Mouse (Mus musculus) hindbrain, embryonic 14.5 days (tissue): ENCODE results near the gene Atp13a4. TPM values are rescaled to one million over a fixed set of nuclear protein-coding genes. Genes with fewer than 3 reads are reported as not detected.

ENCODE experiments used
- ATAC-seq: fragments of 200-750 bp; cut with Nextera tagmentation; 2 replicates; pipeline ENCODE4 v1.8.0; 2017; ENCODE audit warnings: moderate number of reproducible peaks, mild to moderate bottlenecking, moderate TSS enrichment, moderate library complexity; ENCODE audit not compliant: low FRiP score
- DNase-seq: peaks from one replicate; pipeline ENCODE4 v3.0.0-alpha.2; 2015; ENCODE audit warnings: low spot score
- H3K27ac ChIP-seq: fragments of 300-500 bp; sonication (generic); 2 replicates; pipeline ENCODE4 v1.5.1; 2014; ENCODE audit warnings: mild to moderate bottlenecking, moderate library complexity
- H3K27me3 ChIP-seq: fragments of 300-500 bp; sonication (generic); 2 replicates; pipeline ENCODE4 v1.6.1; 2014; ENCODE audit warnings: mild to moderate bottlenecking, low read length, mixed read lengths; ENCODE audit not compliant: control insufficient read depth, insufficient read depth
- H3K36me3 ChIP-seq: fragments of 300-500 bp; sonication (generic); replicated peaks from 2 replicates; pipeline ENCODE4 v1.6.1; 2014; ENCODE audit not compliant: control insufficient read depth, insufficient read depth
- H3K4me1 ChIP-seq: fragments of 300-500 bp; sonication (generic); replicated peaks from 2 replicates; pipeline ENCODE4 v1.6.1; 2014; ENCODE audit warnings: antibody characterized with exemption, low read length, mixed read lengths; ENCODE audit not compliant: control insufficient read depth, insufficient read depth
- H3K4me2 ChIP-seq: fragments of 300-500 bp; sonication (generic); replicated peaks from 2 replicates; pipeline ENCODE4 v1.6.1; 2014; ENCODE audit warnings: mild to moderate bottlenecking, moderate library complexity
- H3K4me3 ChIP-seq: fragments of 300-500 bp; sonication (generic); replicated peaks from 2 replicates; pipeline ENCODE4 v1.5.1; 2014; ENCODE audit warnings: mild to moderate bottlenecking, low read length
- H3K9ac ChIP-seq: fragments of 300-500 bp; sonication (generic); 2 replicates; pipeline ENCODE4 v1.6.1; 2014
- H3K9me3 ChIP-seq: fragments of 300-500 bp; sonication (generic); 2 replicates; pipeline ENCODE4 v1.6.1; 2016; ENCODE audit warnings: low read length; ENCODE audit not compliant: control insufficient read depth
- WGBS: fragments of 180-500 bp; shearing (Covaris S2); extraction: QIAGEN DNeasy Blood & Tissue Kit; methylation state at CpG from one replicate; pipeline ENCODE4 v1.1.7; 2014; 5-methylcytosine and 5-hydroxymethylcytosine counted together
- polyA plus RNA-seq: library from polyadenylated mRNA; unstranded; fragments of >200 nt; fragmentation: Nextera tagmentation; extraction: Ambion mirVana; gene quantifications from 2 replicates; pipeline ENCODE4 v1.2.1, GENCODE M21; 2014

The Atp13a4 gene
- 1.9 and 2.7 TPM in 2 replicates for polyA plus RNA-seq

DNA sequence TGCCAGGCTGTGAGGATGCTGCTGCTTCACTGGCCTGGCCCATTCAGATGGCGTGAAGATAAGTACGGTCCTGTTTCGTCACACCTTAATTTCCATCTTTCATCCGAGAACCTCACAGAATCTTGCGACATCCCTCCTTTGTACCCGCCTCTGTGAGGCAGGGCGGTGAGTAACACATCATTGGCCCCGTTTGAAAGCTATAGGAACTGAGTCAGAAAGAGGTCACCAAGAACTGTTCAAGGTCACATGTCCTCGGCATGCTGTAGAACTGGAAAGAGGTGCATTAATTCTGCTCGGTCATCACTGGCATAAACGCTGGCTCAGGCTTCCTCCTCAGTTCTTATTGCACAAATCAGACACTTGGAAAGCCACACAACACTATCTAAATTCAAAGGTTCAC is at the start of gene Atp13a4:
Gene Atp13a4, minus strand, starts transcription at position 36 of the 400 bp plus-strand sequence.
- no peaks in the 10 kb centered on the region for H3K4me1 ChIP-seq

DNA sequence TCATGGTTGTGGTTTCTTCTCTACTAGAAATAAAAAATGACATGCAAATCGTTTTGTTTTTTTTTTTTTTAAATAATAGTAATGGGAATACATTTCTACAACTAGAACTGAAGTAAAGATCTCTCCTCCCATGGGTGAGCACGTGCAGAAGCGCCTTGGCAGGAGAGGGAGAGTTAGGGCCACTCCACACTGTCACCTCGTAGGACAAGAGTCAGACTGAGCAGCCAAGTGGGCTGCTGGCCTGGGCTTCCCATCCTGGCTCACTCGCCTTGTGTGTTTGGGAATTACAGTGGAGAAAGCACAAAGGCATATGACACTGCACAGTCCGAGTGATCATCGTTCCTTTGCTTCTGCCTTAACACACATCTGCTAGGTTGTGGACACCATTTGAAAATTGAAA is 47.5 kb upstream of the Atp13a4 start:
- H3K36me3 ChIP-seq: peaks cover 70% of the 10 kb centered on the region
- no peaks in the 10 kb centered on the region for H3K9me3 ChIP-seq
- H3K9ac ChIP-seq: no peak overlapping the region
- no peak overlapping the region for H3K4me3 ChIP-seq
- H3K27me3 ChIP-seq: no peaks in the 10 kb centered on the region
- no peak for ATAC-seq
- no peak overlapping the region for H3K4me2 ChIP-seq
- H3K4me1 ChIP-seq: no peaks in the 10 kb centered on the region
- DNase-seq: no peak
- H3K27ac ChIP-seq: no peak overlapping the region
- 85% methylated on average over 7 of the region's 7 CpGs for WGBS

More for the DNA sequence above, at the start of gene Atp13a4:
- no peak for DNase-seq
- WGBS: 79% methylated on average over 11 of the region's 11 CpGs
- Histone ChIP-seq H3K4me3 (no peak within 1 kb of the TSS), H3K36me3 (no peaks in the 10 kb centered on the region), H3K27me3 (no peaks in the 10 kb centered on the region), H3K27ac (no peak within 1 kb of the TSS), H3K9me3 (no peaks in the 10 kb centered on the region), H3K9ac (no peak within 1 kb of the TSS), H3K4me2 (no peak within 1 kb of the TSS)
- ATAC-seq: no peak

DNA sequence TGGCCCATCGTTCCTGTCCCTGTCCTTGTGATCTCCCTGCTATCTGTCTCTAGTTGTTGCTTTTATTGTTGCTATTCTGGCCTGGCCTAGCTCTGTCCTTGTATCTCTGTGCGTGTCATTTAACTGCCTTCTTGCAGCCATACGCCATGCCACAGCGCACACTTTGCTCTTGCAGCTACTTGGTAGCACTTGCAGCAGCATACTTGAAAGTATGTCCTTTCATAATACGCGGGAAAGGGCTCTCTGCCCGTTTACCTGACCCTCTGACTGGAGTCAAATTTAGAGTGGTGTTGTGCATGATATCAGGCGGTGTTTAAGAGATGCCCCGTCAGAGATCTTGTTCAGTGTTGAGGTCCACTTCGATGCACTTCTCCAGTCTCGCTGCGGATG is 35.1 kb upstream of the Atp13a4 start:
- DNase-seq: no peak

DNA sequence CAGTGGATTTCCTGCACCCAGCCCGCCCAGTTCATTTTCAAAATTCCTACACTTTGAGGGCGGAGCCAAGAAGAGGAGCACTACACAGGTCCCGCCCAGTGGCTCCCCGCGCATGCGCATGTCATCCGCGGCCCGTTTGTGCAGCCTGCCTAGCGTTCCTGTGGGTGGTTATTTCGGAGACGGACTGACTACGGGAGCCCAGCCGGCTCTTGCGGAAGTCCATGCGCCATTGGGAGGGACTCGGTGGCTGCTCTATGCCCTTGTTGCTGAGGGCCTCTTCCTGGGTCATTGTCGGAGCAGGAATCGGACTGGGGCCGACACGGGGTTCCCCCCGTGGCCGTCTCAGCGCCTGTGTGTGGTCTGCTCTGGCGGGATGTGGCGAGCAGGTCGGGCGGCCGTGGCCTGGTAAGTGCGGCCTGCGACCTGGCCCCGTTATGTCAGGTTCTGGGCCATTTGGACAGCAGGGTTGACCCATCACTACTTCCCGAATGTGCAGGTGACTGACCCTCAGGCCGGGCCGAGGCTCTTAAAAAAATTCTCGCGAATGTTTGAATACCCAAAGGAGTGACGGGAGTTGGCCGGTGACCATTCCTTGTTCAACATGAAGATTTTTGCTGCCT is 34.6 kb upstream of the Atp13a4 start, which contains the start of gene Opa1:
Gene Opa1, plus strand, starts transcription at position 168 of the 620 bp plus-strand sequence.
- H3K27ac ChIP-seq: no peak within 1 kb of the TSS; the same call in 1 of the 2 replicates
- no peaks in the 10 kb centered on the region for H3K27me3 ChIP-seq
- peak within 1 kb of the TSS; percentile 91 for H3K9ac ChIP-seq
- H3K9me3 ChIP-seq: no peaks in the 10 kb centered on the region
- under 1% methylated on average over 38 of the region's 39 CpGs for WGBS
- H3K4me1 ChIP-seq: peaks cover 10% of the 10 kb centered on the region
- no peaks in the 10 kb centered on the region for H3K36me3 ChIP-seq
- peak; percentile 99 for ATAC-seq
- peak within 1 kb of the TSS; percentile 93 for H3K4me2 ChIP-seq
- H3K4me3 ChIP-seq: peak within 1 kb of the TSS; percentile 88
- peak; percentile 99 for DNase-seq

More for the DNA sequence above, 35.1 kb upstream of the Atp13a4 start:
- Histone ChIP-seq H3K4me3 (peak overlapping the region; percentile 88), H3K36me3 (no peaks in the 10 kb centered on the region), H3K9ac (peak overlapping the region; percentile 91), H3K4me1 (peaks cover 10% of the 10 kb centered on the region), H3K4me2 (peak overlapping the region; percentile 93), H3K27me3 (no peaks in the 10 kb centered on the region), H3K9me3 (no peaks in the 10 kb centered on the region), H3K27ac (no peak overlapping the region)
- ATAC-seq: peak; percentile 18; the same call in 1 of the 2 replicates
- 11% methylated on average over 12 of the region's 12 CpGs for WGBS

DNA sequence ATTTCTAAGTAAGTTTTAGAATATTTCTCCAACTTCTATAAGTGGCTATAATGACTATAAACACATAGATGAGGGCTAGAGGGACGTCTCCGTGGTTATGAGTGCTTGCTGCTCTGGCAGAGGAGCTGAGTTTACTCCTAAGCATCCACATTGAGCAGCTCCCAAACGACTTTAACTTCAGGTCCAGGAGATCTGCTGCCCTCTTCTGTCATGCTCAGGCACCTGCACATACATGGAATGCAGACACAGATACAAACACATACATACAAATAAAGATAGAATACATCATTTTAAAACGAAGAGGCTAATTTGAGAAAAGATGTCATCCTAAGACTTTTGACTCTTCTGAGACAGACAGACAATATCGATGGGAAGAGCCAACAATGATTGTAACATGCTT is 31.0 kb upstream of the Atp13a4 start:
- Histone ChIP-seq H3K9ac (no peak overlapping the region), H3K36me3 (no peaks in the 10 kb centered on the region), H3K4me1 (peaks cover 9% of the 10 kb centered on the region), H3K9me3 (no peaks in the 10 kb centered on the region), H3K27me3 (no peaks in the 10 kb centered on the region), H3K4me2 (no peak overlapping the region), H3K27ac (no peak overlapping the region), H3K4me3 (no peak overlapping the region)
- DNase-seq (peak; percentile 63), ATAC-seq (no peak)
- 19% methylated on average over 5 of the region's 5 CpGs for WGBS

DNA sequence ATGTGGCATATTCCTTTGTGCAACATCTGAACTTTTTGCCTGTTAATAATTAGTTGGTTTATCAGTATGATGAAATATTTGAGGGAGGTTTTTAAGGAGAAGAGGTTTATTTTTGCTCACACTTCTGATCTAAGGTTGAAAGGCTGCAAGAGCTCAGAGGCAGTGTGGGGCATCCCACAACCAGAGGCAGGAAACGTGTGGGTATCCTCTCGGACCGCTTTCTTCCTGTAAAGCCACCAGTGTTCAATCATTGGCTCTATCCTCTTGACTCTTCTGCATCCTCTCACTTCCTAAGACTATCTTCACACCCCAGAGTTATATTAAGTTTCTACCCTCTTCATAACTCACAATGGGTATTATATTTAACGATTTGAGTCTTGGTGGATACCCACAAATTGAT is 29.3 kb upstream of the Atp13a4 start:
- H3K36me3 ChIP-seq: no peaks in the 10 kb centered on the region
- no peak for DNase-seq
- no peaks in the 10 kb centered on the region for H3K27me3 ChIP-seq
- no peak overlapping the region for H3K4me3 ChIP-seq
- H3K27ac ChIP-seq: no peak overlapping the region
- H3K4me2 ChIP-seq: no peak overlapping the region
- 77% methylated on average over 4 of the region's 4 CpGs for WGBS
- H3K4me1 ChIP-seq: no peaks in the 10 kb centered on the region
- H3K9ac ChIP-seq: no peak overlapping the region
- H3K9me3 ChIP-seq: no peaks in the 10 kb centered on the region
- no peak for ATAC-seq

DNA sequence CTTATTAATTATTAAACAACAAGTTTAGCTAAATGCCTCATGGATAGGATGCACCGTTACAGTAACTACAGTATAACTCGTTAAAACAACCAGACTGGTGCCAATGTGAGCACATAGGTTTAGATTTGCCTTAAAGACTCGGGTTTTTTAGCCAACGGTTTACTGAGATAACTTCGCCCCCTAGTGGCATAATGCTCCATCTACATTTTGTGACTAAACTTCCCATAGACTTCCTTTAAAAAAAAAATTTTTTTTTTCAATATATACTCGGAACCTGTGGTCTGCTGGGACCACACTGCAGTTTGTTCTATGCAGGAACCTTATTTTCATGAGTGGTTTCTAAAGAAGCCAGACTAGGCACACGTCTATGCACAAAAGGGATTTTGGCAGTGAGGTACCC is 16.2 kb upstream of the Atp13a4 start:
- peak; percentile 53; the same call in 1 of the 2 replicates for ATAC-seq
- no peaks in the 10 kb centered on the region for H3K36me3 ChIP-seq
- 5% methylated on average over 7 of the region's 7 CpGs for WGBS
- H3K27me3 ChIP-seq: 0 out of 2 replicates have a peak, but pooled peaks cover 7% of the 10 kb centered on the region
- H3K27ac ChIP-seq: no peak overlapping the region
- no peak overlapping the region for H3K9ac ChIP-seq
- no peaks in the 10 kb centered on the region for H3K9me3 ChIP-seq
- H3K4me3 ChIP-seq: no peak overlapping the region
- H3K4me1 ChIP-seq: no peaks in the 10 kb centered on the region
- peak overlapping the region; percentile 13; the same call in 1 of the 2 replicates for H3K4me2 ChIP-seq
- DNase-seq: peak; percentile 89

DNA sequence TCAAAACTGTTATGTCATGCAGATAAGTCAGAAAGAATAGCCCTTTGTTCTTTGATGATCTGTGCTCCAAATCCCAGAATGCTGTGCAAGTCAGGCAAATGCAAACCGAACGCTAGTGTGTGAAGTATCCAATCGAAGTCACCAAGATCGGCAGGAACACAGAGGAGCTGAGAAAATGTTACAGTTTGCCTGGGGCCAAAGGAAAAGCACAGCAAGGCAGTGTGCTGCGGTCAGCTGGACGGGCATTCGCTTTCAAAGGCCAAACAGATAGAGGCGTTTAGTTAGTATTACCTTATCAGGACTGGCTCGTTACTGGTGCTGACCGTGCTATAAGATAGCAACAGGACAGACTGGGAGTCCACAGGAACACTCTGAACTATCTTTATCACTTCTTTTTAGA is 15.8 kb upstream of the Atp13a4 start:
- no peak overlapping the region for H3K9ac ChIP-seq
- no peaks in the 10 kb centered on the region for H3K36me3 ChIP-seq
- no peak overlapping the region for H3K4me3 ChIP-seq
- H3K27me3 ChIP-seq: 0 out of 2 replicates have a peak, but pooled peaks cover 7% of the 10 kb centered on the region
- H3K27ac ChIP-seq: no peak overlapping the region
- ATAC-seq (peak; percentile 34; the same call in 1 of the 2 replicates), DNase-seq (peak; percentile 38)
- 53% methylated on average over 10 of the region's 10 CpGs for WGBS
- H3K4me2 ChIP-seq: peak overlapping the region; percentile 13
- H3K9me3 ChIP-seq: no peaks in the 10 kb centered on the region
- H3K4me1 ChIP-seq: no peaks in the 10 kb centered on the region

DNA sequence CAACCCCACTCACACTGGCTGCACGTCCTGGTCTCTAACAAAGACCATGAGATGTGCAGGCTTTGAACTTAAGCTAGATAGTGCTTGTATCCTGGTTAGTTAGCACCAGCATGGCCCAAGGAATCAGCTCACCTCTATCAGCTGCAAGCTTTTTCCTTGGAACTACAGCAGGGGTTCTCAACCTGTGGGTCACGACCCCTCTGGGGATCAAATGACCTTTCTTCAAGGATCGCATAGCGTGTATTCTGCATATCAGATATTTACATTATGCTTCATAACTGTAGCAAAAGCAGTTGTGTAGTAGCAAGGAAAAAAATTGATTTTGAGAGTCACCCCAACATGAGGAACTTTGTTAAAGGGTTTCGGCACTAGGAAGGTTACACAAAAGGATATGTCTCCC is 15.0 kb upstream of the Atp13a4 start:
- DNase-seq (no peak), ATAC-seq (no peak)
- no peak overlapping the region for H3K9ac ChIP-seq
- H3K9me3 ChIP-seq: no peaks in the 10 kb centered on the region
- H3K4me3 ChIP-seq: no peak overlapping the region
- WGBS: 80% methylated on average over 5 of the region's 5 CpGs
- H3K4me1 ChIP-seq: no peaks in the 10 kb centered on the region
- no peak overlapping the region for H3K27ac ChIP-seq
- no peaks in the 10 kb centered on the region for H3K36me3 ChIP-seq
- H3K27me3 ChIP-seq: 0 out of 2 replicates have a peak, but pooled peaks cover 7% of the 10 kb centered on the region
- H3K4me2 ChIP-seq: no peak overlapping the region
